Mouse (Mus musculus): Measurements from ENCODE around the gene Fggy. TPM values are rescaled to one million over a fixed set of nuclear protein-coding genes. Genes with fewer than 3 reads are reported as not detected.

Gene Fggy
- total RNA-seq (2021) = 1 to 10 TPM; 7.9 to 9.9 TPM
- long read RNA-seq, partial matches to known transcripts = 0 of 9 reads
- long read RNA-seq, other reads (novel, unspliced or antisense) = 5 of 9 reads

DNA sequence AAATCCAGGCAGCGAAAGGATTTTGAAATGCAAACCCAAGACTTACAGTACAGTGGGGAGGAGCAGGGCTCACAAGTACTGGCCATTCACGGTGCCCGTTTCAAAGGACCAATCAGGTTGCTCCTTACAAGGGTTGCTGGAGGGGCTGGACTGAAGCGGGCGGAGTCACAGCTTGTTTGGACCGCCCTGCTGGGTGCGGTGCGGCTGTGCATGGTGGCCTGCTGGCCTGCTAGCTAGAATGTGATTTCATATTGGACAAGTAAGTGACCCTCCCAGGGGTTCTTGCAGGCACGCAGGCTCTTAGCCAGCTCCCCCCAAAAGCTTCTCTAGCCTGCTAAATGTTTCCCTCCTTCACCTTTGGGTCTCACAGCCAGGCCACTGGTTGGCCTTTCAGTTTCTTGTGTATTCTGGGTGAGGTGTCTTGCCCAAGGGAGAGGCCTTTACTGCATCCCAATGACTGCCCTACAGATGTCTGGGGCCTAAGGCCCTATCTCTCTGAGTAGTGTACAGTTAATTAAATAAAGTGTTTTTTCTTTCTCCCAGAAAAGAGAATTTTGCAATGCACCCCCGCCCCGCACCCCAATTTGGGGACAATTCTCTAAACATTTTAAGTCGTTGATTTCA is at the start of gene Fggy:
Gene Fggy, plus strand, starts transcription at position 175 of the 624 bp plus-strand sequence.
- peak; percentile 99 to 100 for DNase-seq (ENCODE audit: low spot score in 2 of 2)

GRCm38 (mm10) chr4:95507946-95508311 is 49.4 kb upstream of the Fggy start:
- no peak for DNase-seq (ENCODE audit: low spot score in 2 of 2)

- DNase-seq (ENCODE audit: low spot score in 2 of 2) = no peak
Measured at GRCm38 (mm10) chr4:95518382-95518781, 38.9 kb upstream of the Fggy start.

- no peak for DNase-seq (ENCODE audit: low spot score in 2 of 2)
Measured at GRCm38 (mm10) chr4:95519975-95520642, 37.2 kb upstream of the Fggy start.

DNA sequence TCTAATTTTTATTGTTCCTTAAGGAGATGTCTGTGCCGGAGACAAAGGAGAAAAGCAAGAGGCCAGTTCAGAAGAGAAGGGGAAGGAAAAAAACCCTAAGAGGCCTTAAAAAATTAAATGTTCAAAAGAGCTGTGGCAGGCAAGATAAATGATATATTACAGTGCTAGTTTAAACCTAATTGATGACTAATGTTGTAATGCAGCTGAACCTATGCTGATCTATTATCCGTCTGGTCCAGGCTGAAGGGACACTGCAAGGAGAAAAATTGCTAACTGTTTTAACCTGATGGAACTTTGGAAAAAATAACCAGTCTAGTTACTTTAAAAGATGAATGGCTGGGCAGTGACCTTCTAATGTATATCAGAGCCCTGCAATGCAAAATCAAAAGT is 36.7 kb upstream of the Fggy start:
- no peak for DNase-seq (ENCODE audit: low spot score in 2 of 2)

DNA sequence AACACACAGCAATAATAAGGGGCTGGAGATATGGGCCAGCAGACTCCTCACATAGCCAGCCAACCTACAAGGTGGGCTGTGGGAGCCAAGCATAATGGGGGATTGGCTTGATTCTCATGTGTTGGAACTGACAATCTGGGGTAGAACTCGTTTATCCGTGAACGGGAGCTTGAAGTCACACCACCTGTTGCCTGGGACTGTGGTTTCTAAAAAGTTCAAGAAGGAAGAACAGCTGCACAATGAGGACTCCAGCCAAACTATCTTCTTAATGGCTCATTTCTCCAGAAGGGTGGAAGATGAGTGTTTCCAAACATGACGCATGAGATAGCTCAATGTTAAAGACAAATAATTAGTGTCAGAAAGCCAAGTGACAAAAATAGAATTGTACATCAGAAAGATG is 30.7 kb upstream of the Fggy start:
- DNase-seq (ENCODE audit: low spot score in 2 of 2) = no peak

GRCm38 (mm10) chr4:95530757-95531156 is 26.6 kb upstream of the Fggy start:
- DNase-seq (ENCODE audit: low spot score in 2 of 2) = no peak

- no peak for DNase-seq (ENCODE audit: low spot score in 2 of 2)
Measured at GRCm38 (mm10) chr4:95533946-95534345, 23.4 kb upstream of the Fggy start.

DNA sequence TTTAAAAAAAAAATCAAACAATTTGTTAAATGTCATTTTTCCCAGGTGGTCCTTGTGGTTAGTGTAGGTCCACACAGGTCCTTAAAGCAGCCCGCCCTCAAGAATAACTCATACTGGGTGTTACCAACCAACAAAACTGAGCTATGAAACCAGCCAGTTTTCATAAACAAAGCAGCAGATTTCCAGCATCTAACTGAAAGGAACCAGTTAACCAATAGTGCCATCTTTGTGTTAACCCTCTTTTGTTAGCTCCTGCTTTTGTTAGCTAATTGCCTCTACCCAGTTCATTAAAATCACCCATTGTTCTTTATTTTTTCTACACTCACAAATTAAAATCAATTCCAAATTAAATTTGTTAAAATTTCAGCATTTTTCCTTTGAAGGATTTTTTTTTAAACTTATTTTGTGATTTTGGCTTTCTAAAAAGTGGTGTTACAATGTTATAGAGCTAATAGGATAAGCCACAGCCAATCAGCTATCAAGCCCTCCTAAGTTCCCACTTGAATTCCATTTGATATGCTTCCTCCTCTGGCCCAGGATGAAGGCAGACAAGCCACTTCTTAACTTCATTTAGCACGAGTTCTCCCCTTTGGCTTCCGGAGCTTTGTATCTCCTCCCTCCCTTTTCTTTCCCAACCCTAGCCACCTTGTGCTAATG is 15.8 kb upstream of the Fggy start:
- DNase-seq (ENCODE audit: low spot score in 2 of 2) = no peak

GRCm38 (mm10) chr4:95542039-95542790 is 15.1 kb upstream of the Fggy start:
- no peak for DNase-seq (ENCODE audit: low spot score in 2 of 2)

GRCm38 (mm10) chr4:95543529-95543928 is 13.8 kb upstream of the Fggy start:
- no peak for DNase-seq (ENCODE audit: low spot score in 2 of 2)

GRCm38 (mm10) chr4:95556663-95557332 is 509 bp upstream of the Fggy start:
- DNase-seq (ENCODE audit: low spot score in 2 of 2) = no peak

- DNase-seq (ENCODE audit: low spot score in 2 of 2) = peak; percentile 16 to 27
Measured at GRCm38 (mm10) chr4:95558271-95558888, 1.1 kb downstream of the Fggy start.

GRCm38 (mm10) chr4:95571621-95572020 is 14.3 kb downstream of the Fggy start:
- DNase-seq (ENCODE audit: low spot score in 2 of 2) = no peak

- no peak for DNase-seq (ENCODE audit: low spot score in 2 of 2)
Measured at GRCm38 (mm10) chr4:95573704-95574103, 16.4 kb downstream of the Fggy start.

- no peak for DNase-seq (ENCODE audit: low spot score in 2 of 2)
Measured at GRCm38 (mm10) chr4:95575411-95575911, 18.2 kb downstream of the Fggy start.

DNA sequence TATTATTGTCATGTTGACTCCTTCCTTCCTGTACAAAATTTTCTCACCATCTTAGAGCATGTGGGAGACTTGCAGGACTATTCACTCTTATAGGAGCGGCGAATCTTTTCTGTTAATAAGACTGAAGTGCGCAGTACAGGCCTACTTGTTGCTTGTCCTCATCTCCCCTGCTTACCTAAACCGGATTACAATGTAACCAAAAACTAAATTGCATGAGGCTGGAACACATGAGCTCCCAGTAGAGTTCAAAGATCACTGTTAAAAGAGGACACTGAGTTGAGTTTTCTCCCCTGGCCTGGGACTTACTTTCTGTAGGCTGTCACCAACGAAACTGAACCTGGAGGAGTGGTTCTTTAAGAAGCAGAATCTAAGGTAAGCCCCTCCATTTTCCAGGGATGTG is 21.9 kb downstream of the Fggy start:
- DNase-seq (ENCODE audit: low spot score in 2 of 2) = no peak

DNA sequence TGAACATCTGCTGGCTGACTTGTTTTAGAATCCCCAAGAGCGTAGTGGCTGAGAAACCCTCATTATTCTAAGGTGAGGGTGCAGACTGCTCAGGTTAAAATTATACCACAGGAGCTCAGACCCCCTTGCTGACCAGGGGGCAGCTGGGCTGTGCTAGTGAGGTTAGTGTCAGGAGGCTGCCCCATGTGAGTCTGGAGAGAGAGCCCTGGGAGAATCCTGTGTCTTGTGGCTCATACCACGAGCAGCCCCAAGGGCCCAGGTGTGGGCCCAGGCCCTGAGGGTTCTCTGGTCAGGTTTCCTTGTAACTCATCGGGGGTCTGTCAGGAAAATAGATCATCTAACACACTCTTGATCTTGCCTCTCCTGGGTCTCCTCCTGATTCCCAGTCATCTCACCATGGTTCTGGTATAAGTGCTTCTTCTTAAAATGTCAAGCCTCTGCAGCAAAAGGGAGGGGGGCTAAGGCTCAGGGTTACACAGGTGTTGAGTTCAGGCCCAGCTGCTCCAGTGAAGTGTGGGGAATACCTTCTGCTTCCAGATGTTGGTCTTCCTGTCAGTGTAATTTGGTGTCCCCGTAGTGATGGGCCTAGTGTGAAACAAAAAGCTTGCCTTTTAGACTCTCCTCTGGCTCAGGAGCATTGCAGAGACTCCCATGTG is 26.9 kb downstream of the Fggy start:
- DNase-seq (ENCODE audit: low spot score in 2 of 2) = no peak

DNA sequence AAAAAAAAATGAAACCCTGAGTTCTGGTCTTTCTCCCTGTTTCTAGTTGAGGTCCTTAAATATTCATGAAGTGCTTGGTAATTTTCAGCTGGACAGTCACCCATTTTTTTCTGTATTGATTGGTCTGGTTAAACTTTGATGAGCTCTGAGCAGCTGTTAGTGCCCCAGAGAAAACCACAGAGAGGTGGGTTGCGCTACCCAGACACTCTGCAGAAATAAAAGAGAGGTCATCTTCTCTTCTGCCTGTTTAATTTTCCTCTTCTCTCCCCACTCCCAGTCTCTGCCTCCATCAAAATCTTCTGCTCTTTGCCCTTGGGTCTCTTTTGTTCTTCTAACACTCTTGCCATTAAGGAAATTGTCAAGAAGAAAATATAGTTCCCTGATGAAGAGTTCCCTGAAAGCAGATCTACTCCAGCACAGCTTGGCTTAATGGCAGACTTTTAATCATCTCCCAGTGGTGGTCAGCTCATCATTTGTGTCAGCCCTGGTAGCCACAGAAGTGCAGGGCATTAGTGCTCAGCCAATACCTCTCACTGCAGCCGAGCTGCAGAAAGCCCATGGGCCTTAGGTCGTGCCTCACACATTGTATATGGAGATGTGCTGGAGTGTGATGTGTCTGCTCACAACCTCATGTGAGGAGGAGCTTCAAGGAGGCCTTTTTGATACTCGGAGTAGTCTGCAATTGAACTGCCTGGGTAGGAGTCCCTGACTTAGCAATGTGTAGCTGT is 29.1 kb downstream of the Fggy start:
- no peak for DNase-seq (ENCODE audit: low spot score in 2 of 2)

Measured in layer of hippocampus, postnatal 10 days (tissue).